Mouse (Mus musculus) heart, embryonic 12.5 days (tissue): ENCODE results near the gene Gabpb1. TPM values are rescaled to one million over a fixed set of nuclear protein-coding genes. Genes with fewer than 3 reads are reported as not detected.
A peak's percentile ranks its signal among the peaks of the same experiment; 100 is the strongest.

ENCODE experiments used
- ATAC-seq: fragments of 200-750 bp; cut with Nextera tagmentation; 2 replicates; pipeline ENCODE4 v1.8.0; 2017; ENCODE audit warnings: moderate TSS enrichment, moderate library complexity; ENCODE audit not compliant: insufficient number of reproducible peaks, low FRiP score
- H3K27ac ChIP-seq: fragments of 300-500 bp; sonication (generic); 2 replicates; pipeline ENCODE4 v1.5.1; 2016; ENCODE audit warnings: mild to moderate bottlenecking, moderate library complexity; ENCODE audit not compliant: poor library complexity, severe bottlenecking
- H3K27me3 ChIP-seq: fragments of 300-500 bp; sonication (generic); replicated peaks from 2 replicates; pipeline ENCODE4 v1.6.1; 2016; ENCODE audit warnings: mild to moderate bottlenecking, moderate library complexity
- H3K36me3 ChIP-seq: fragments of 300-500 bp; sonication (generic); 2 replicates; pipeline ENCODE4 v1.6.1; 2016; ENCODE audit warnings: mild to moderate bottlenecking, moderate library complexity
- H3K4me1 ChIP-seq: fragments of 300-500 bp; sonication (generic); replicated peaks from 2 replicates; pipeline ENCODE4 v1.6.1; 2016; ENCODE audit warnings: mild to moderate bottlenecking
- H3K4me2 ChIP-seq: fragments of 300-500 bp; sonication (generic); 2 replicates; pipeline ENCODE4 v1.6.1; 2016; ENCODE audit warnings: mild to moderate bottlenecking, moderate library complexity
- H3K4me3 ChIP-seq: fragments of 300-500 bp; sonication (generic); 2 replicates; pipeline ENCODE4 v1.5.1; 2016; ENCODE audit warnings: mild to moderate bottlenecking
- H3K9ac ChIP-seq: fragments of 300-500 bp; sonication (generic); 2 replicates; pipeline ENCODE4 v1.6.1; 2016; ENCODE audit warnings: mild to moderate bottlenecking, moderate library complexity
- H3K9me3 ChIP-seq: fragments of 300-500 bp; sonication (generic); replicated peaks from 2 replicates; pipeline ENCODE4 v1.6.1; 2016; ENCODE audit warnings: mild to moderate bottlenecking, moderate library complexity
- WGBS: fragments of 180-500 bp; shearing (Covaris S2); methylation state at CpG from one replicate; pipeline ENCODE4 v1.1.7; 2016; 5-methylcytosine and 5-hydroxymethylcytosine counted together
- polyA plus RNA-seq: library from polyadenylated mRNA; unstranded; fragments of >200 nt; fragmentation: Nextera tagmentation; extraction: Ambion mirVana; gene quantifications from 2 replicates; pipeline ENCODE4 v1.2.1, GENCODE M21; 2016

The Gabpb1 gene
- polyA plus RNA-seq, result 38.8 and 39.0 TPM in 2 replicates

GRCm38 (mm10) chr2:126676122-126676515, at the start of gene Gabpb1:
Gene Gabpb1 (minus strand): TSS chr2:126676337.
- Histone ChIP-seq H3K9me3 (no peaks in the 10 kb centered on the region), H3K4me3 (peak within 1 kb of the TSS; percentile 99), H3K9ac (peak within 1 kb of the TSS; percentile 99), H3K27me3 (no peaks in the 10 kb centered on the region), H3K36me3 (peaks cover 12% of the 10 kb centered on the region), H3K27ac (peak within 1 kb of the TSS; percentile 100), H3K4me2 (peak within 1 kb of the TSS; percentile 83), H3K4me1 (peaks cover 13% of the 10 kb centered on the region)
- 24% methylated on average over 12 of the region's 12 CpGs for WGBS
- no peak for ATAC-seq

GRCm38 (mm10) chr2:126712950-126713349, 36.8 kb upstream of the Gabpb1 start:
- peaks cover 12% of the 10 kb centered on the region; the same call in 1 of the 2 replicates for H3K36me3 ChIP-seq
- H3K4me1 ChIP-seq, result peaks cover 5% of the 10 kb centered on the region
- H3K4me2 ChIP-seq, result no peak overlapping the region
- H3K4me3 ChIP-seq, result no peak overlapping the region
- H3K9me3 ChIP-seq, result no peaks in the 10 kb centered on the region
- H3K27me3 ChIP-seq, result no peaks in the 10 kb centered on the region
- ATAC-seq, result no peak
- no peak overlapping the region for H3K9ac ChIP-seq
- no peak overlapping the region for H3K27ac ChIP-seq

GRCm38 (mm10) chr2:126712526-126712925, 36.4 kb upstream of the Gabpb1 start:
- H3K9ac ChIP-seq, result no peak overlapping the region
- no peak overlapping the region for H3K27ac ChIP-seq
- no peaks in the 10 kb centered on the region for H3K9me3 ChIP-seq
- WGBS, result 94% methylated on average over 5 of the region's 5 CpGs
- H3K27me3 ChIP-seq, result no peaks in the 10 kb centered on the region
- H3K4me1 ChIP-seq, result peaks cover 6% of the 10 kb centered on the region
- H3K4me2 ChIP-seq, result no peak overlapping the region
- H3K36me3 ChIP-seq, result peaks cover 12% of the 10 kb centered on the region; the same call in 1 of the 2 replicates
- no peak overlapping the region for H3K4me3 ChIP-seq
- no peak for ATAC-seq

- H3K36me3 ChIP-seq, result peaks cover 4% of the 10 kb centered on the region; the same call in 1 of the 2 replicates
- no peaks in the 10 kb centered on the region for H3K9me3 ChIP-seq
- no peak overlapping the region for H3K27ac ChIP-seq
- no peak for ATAC-seq
- WGBS, result 77% methylated on average over 4 of the region's 4 CpGs
- H3K4me1 ChIP-seq, result peaks cover 6% of the 10 kb centered on the region
- H3K9ac ChIP-seq, result no peak overlapping the region
- H3K4me3 ChIP-seq, result peak overlapping the region; percentile 94
- peaks cover 7% of the 10 kb centered on the region for H3K27me3 ChIP-seq
- H3K4me2 ChIP-seq, result peak overlapping the region; percentile 71
Measured at GRCm38 (mm10) chr2:126708361-126708760, 32.2 kb upstream of the Gabpb1 start.

- Histone ChIP-seq H3K27ac (peak overlapping the region; percentile 77), H3K27me3 (peaks cover 7% of the 10 kb centered on the region), H3K4me3 (peak overlapping the region; percentile 94), H3K4me2 (peak overlapping the region; percentile 71), H3K4me1 (peaks cover 6% of the 10 kb centered on the region), H3K36me3 (peaks cover 4% of the 10 kb centered on the region; the same call in 1 of the 2 replicates), H3K9ac (peak overlapping the region; percentile 94), H3K9me3 (no peaks in the 10 kb centered on the region)
- under 1% methylated on average over 23 of the region's 23 CpGs for WGBS
- ATAC-seq, result peak; percentile 80
Measured at GRCm38 (mm10) chr2:126707438-126707779, 31.3 kb upstream of the Gabpb1 start.

- H3K36me3 ChIP-seq, result peaks cover 4% of the 10 kb centered on the region; the same call in 1 of the 2 replicates
- peak within 1 kb of the TSS; percentile 71 for H3K4me2 ChIP-seq
- peaks cover 9% of the 10 kb centered on the region for H3K27me3 ChIP-seq
- peak within 1 kb of the TSS; percentile 77 for H3K27ac ChIP-seq
- ATAC-seq, result peak; percentile 100
- 3% methylated on average over 47 of the region's 47 CpGs for WGBS
- peak within 1 kb of the TSS; percentile 94 for H3K9ac ChIP-seq
- peaks cover 6% of the 10 kb centered on the region for H3K4me1 ChIP-seq
- no peaks in the 10 kb centered on the region for H3K9me3 ChIP-seq
- H3K4me3 ChIP-seq, result peak within 1 kb of the TSS; percentile 94
Measured at GRCm38 (mm10) chr2:126706759-126707437, 30.8 kb upstream of the Gabpb1 start, which contains the start of gene Usp8. Gene Usp8 (plus strand): TSS chr2:126707328.

- Histone ChIP-seq H3K27me3 (no peaks in the 10 kb centered on the region), H3K4me3 (no peak overlapping the region), H3K4me2 (no peak overlapping the region), H3K36me3 (no peaks in the 10 kb centered on the region), H3K9me3 (no peaks in the 10 kb centered on the region), H3K27ac (no peak overlapping the region), H3K4me1 (no peaks in the 10 kb centered on the region), H3K9ac (no peak overlapping the region)
- 76% methylated on average over 6 of the region's 6 CpGs for WGBS
- no peak for ATAC-seq
Measured at GRCm38 (mm10) chr2:126695285-126695684, 19.1 kb upstream of the Gabpb1 start.

- Histone ChIP-seq H3K4me3 (no peak overlapping the region), H3K36me3 (peaks cover 11% of the 10 kb centered on the region), H3K4me2 (no peak overlapping the region), H3K9me3 (0 out of 2 replicates have a peak, but pooled peaks cover 3% of the 10 kb centered on the region), H3K9ac (no peak overlapping the region), H3K27me3 (no peaks in the 10 kb centered on the region), H3K4me1 (no peaks in the 10 kb centered on the region), H3K27ac (no peak overlapping the region)
- 78% methylated on average over 3 of the region's 3 CpGs for WGBS
- ATAC-seq, result no peak
Measured at GRCm38 (mm10) chr2:126691290-126691689, 15.2 kb upstream of the Gabpb1 start.

- H3K4me2 ChIP-seq, result no peak overlapping the region
- H3K9ac ChIP-seq, result no peak overlapping the region
- no peak overlapping the region for H3K4me3 ChIP-seq
- no peak for ATAC-seq
- 69% methylated on average over 1 of the region's 1 CpGs for WGBS
- H3K27me3 ChIP-seq, result no peaks in the 10 kb centered on the region
- H3K36me3 ChIP-seq, result peaks cover 19% of the 10 kb centered on the region
- H3K27ac ChIP-seq, result no peak overlapping the region
- 0 out of 2 replicates have a peak, but pooled peaks cover 3% of the 10 kb centered on the region for H3K9me3 ChIP-seq
- H3K4me1 ChIP-seq, result peaks cover 8% of the 10 kb centered on the region
Measured at GRCm38 (mm10) chr2:126682937-126683336, 6.8 kb upstream of the Gabpb1 start.

GRCm38 (mm10) chr2:126682333-126682732, 6.2 kb upstream of the Gabpb1 start:
- no peaks in the 10 kb centered on the region for H3K27me3 ChIP-seq
- H3K9me3 ChIP-seq, result 0 out of 2 replicates have a peak, but pooled peaks cover 1% of the 10 kb centered on the region
- peaks cover 18% of the 10 kb centered on the region for H3K36me3 ChIP-seq
- no peak for ATAC-seq
- H3K4me2 ChIP-seq, result no peak overlapping the region
- WGBS, result 39% methylated on average over 2 of the region's 2 CpGs
- H3K9ac ChIP-seq, result no peak overlapping the region
- no peak overlapping the region for H3K4me3 ChIP-seq
- peaks cover 8% of the 10 kb centered on the region for H3K4me1 ChIP-seq
- 0 out of 2 replicates have a peak overlapping the region, but pooled peaks have one; percentile 51 for H3K27ac ChIP-seq

GRCm38 (mm10) chr2:126677366-126677765, 1.2 kb upstream of the Gabpb1 start:
- no peak for ATAC-seq
- no peak overlapping the region for H3K4me3 ChIP-seq
- no peaks in the 10 kb centered on the region for H3K27me3 ChIP-seq
- H3K4me1 ChIP-seq, result peaks cover 16% of the 10 kb centered on the region
- peaks cover 12% of the 10 kb centered on the region for H3K36me3 ChIP-seq
- WGBS, result 88% methylated on average over 1 of the region's 1 CpGs
- no peak overlapping the region for H3K4me2 ChIP-seq
- no peaks in the 10 kb centered on the region for H3K9me3 ChIP-seq
- no peak overlapping the region for H3K9ac ChIP-seq
- no peak overlapping the region for H3K27ac ChIP-seq
